Mouse (Mus musculus) cerebellum, adult 2 months (tissue): ENCODE data around the gene Pacrg. TPM values are rescaled to one million over a fixed set of nuclear protein-coding genes. Genes with fewer than 3 reads are reported as not detected.

Experiments used
- DNase-seq, 2 experiments: peaks; one replicate each; pipeline ENCODE4 v3.0.0; 2021
- H3K27ac ChIP-seq: fragments of 200-500 bp; 2 replicates; pipeline ENCODE4 v1.5.1; 2012; ENCODE audit warnings: low read length, control low read depth, inconsistent platforms; ENCODE audit not compliant: insufficient read depth
- H3K27me3 ChIP-seq: fragments of 200-500 bp; 2 replicates; pipeline ENCODE4 v1.6.1; 2012; ENCODE audit warnings: inconsistent platforms, mild to moderate bottlenecking, low read length, moderate library complexity; ENCODE audit not compliant: control insufficient read depth, insufficient read depth
- H3K4me1 ChIP-seq: fragments of 200-500 bp; 2 replicates; pipeline ENCODE4 v1.6.1; 2011; ENCODE audit warnings: low read length; ENCODE audit not compliant: control insufficient read depth, insufficient read depth
- H3K4me3 ChIP-seq: fragments of 200-500 bp; replicated peaks from 2 replicates; pipeline ENCODE3; 2011; ENCODE audit warnings: mild to moderate bottlenecking, low read depth, low read length, control low read depth; ENCODE audit not compliant: insufficient read depth
- CTCF ChIP-seq: fragments of 200-500 bp; IDR thresholded peaks from 2 replicates; pipeline ENCODE4 v1.5.1; 2011; ENCODE audit warnings: low read depth, mild to moderate bottlenecking, control low read depth, low read length, moderate library complexity, borderline replicate concordance; ENCODE audit not compliant: insufficient read depth
- POLR2A ChIP-seq: fragments of 200-500 bp; IDR thresholded peaks from 2 replicates; pipeline ENCODE4 v1.6.1; 2011; ENCODE audit warnings: low read length, control low read depth, borderline replicate concordance; ENCODE audit not compliant: insufficient read depth
- WGBS: fragments of 180-500 bp; shearing (Covaris S2); methylation state at CpG from one replicate; pipeline ENCODE4 v1.1.7; 2018; 5-methylcytosine and 5-hydroxymethylcytosine counted together
- polyA plus RNA-seq: library from polyadenylated mRNA; depleted of rRNA; stranded (reverse); fragments of >200 nt; gene quantifications from 2 replicates; pipeline ENCODE4 v1.2.3, GENCODE M21; 2012

Gene Pacrg
- polyA plus RNA-seq, 1 experiment = 17.4 TPM

GRCm38 (mm10) chr17:10425311-10425710, 414.8 kb downstream of the Pacrg start:
- no peak for DNase-seq
- no peaks in the 10 kb centered on the region for H3K4me1 ChIP-seq
- no peak overlapping the region for H3K4me3 ChIP-seq
- TF ChIP-seq POLR2A (no peak), CTCF (no peak)
- H3K27me3 ChIP-seq = no peaks in the 10 kb centered on the region
- no peak overlapping the region for H3K27ac ChIP-seq
- 89% methylated on average over 5 of the region's 5 CpGs for WGBS

GRCm38 (mm10) chr17:10417558-10418253, 422.4 kb downstream of the Pacrg start:
- DNase-seq = no peak
- TF ChIP-seq POLR2A = no peak
- TF ChIP-seq CTCF = no peak
- WGBS = 92% methylated on average over 7 of the region's 7 CpGs
- H3K27me3 ChIP-seq = no peaks in the 10 kb centered on the region
- peaks cover 4% of the 10 kb centered on the region for H3K4me1 ChIP-seq
- H3K4me3 ChIP-seq = no peak overlapping the region
- no peak overlapping the region for H3K27ac ChIP-seq

GRCm38 (mm10) chr17:10416995-10417394, 423.1 kb downstream of the Pacrg start:
- TF ChIP-seq POLR2A (no peak), CTCF (no peak)
- Histone ChIP-seq H3K27me3 (no peaks in the 10 kb centered on the region), H3K4me1 (peaks cover 4% of the 10 kb centered on the region), H3K27ac (no peak overlapping the region), H3K4me3 (no peak overlapping the region)
- WGBS = 75% methylated on average over 4 of the region's 4 CpGs
- no peak for DNase-seq

GRCm38 (mm10) chr17:10416101-10416500, 424.0 kb downstream of the Pacrg start:
- 32% methylated on average over 4 of the region's 4 CpGs for WGBS
- Histone ChIP-seq H3K4me3 (no peak overlapping the region), H3K27ac (no peak overlapping the region), H3K4me1 (peaks cover 4% of the 10 kb centered on the region), H3K27me3 (no peaks in the 10 kb centered on the region)
- DNase-seq = no peak
- no peak for TF ChIP-seq POLR2A
- no peak for TF ChIP-seq CTCF

- Histone ChIP-seq H3K4me1 (peaks cover 4% of the 10 kb centered on the region), H3K27me3 (no peaks in the 10 kb centered on the region), H3K4me3 (no peak overlapping the region), H3K27ac (no peak overlapping the region)
- TF ChIP-seq POLR2A = no peak
- no peak for TF ChIP-seq CTCF
- WGBS = 93% methylated on average over 4 of the region's 4 CpGs
- no peak for DNase-seq
These were observed 425.7 kb downstream of the Pacrg start for GRCm38 (mm10) chr17:10414383-10414782.

GRCm38 (mm10) chr17:10413870-10414269, 426.2 kb downstream of the Pacrg start:
- H3K4me1 ChIP-seq = peaks cover 4% of the 10 kb centered on the region
- no peak for DNase-seq
- no peaks in the 10 kb centered on the region for H3K27me3 ChIP-seq
- no peak overlapping the region for H3K27ac ChIP-seq
- H3K4me3 ChIP-seq = no peak overlapping the region
- TF ChIP-seq POLR2A (no peak), CTCF (no peak)
- 78% methylated on average over 9 of the region's 9 CpGs for WGBS

- 73% methylated on average over 8 of the region's 8 CpGs for WGBS
- Histone ChIP-seq H3K27ac (no peak overlapping the region), H3K27me3 (no peaks in the 10 kb centered on the region), H3K4me1 (peaks cover 4% of the 10 kb centered on the region; the same call in 1 of the 2 replicates), H3K4me3 (no peak overlapping the region)
- DNase-seq = no peak
- TF ChIP-seq CTCF (no peak), POLR2A (no peak)
These were observed 429.3 kb downstream of the Pacrg start for GRCm38 (mm10) chr17:10410597-10411476.

- H3K27ac ChIP-seq = no peak overlapping the region
- TF ChIP-seq POLR2A (no peak), CTCF (no peak)
- H3K4me1 ChIP-seq = peaks cover 4% of the 10 kb centered on the region; the same call in 1 of the 2 replicates
- no peak overlapping the region for H3K4me3 ChIP-seq
- WGBS = 71% methylated on average over 4 of the region's 4 CpGs
- H3K27me3 ChIP-seq = no peaks in the 10 kb centered on the region
- DNase-seq = no peak
These were observed 431.4 kb downstream of the Pacrg start for GRCm38 (mm10) chr17:10408681-10409081.
